Comparison of ENCODE assay signal across 16 mouse cellular contexts in genomic region chr7:128136927-128137326, GRCm38 (mm10).
DNase-seq lines count a peak whose midpoint lies in the region.
"Had no signal": no experiment of that assay in that cellular context is flagged by ENCODE, and none has a peak within 500 bp of the region (broad histone marks: within the 10 kb centered on the region; RNA-seq: fewer than 3 reads in every experiment).

No protein-coding gene starts in this region.

- DNase-seq in lung, postnatal 36 days: peak; percentile 18
- DNase-seq in lung, postnatal 25 days (ENCODE audit: low spot score): no peak
- peak; percentile 36 for DNase-seq in testis, postnatal 10 days (ENCODE audit: low spot score)
- no peak for DNase-seq in testis, postnatal 14 days (ENCODE audit: low spot score)
- peak; percentile 49 to 69 for DNase-seq in natural killer cell, adult 2 months (ENCODE audit: low spot score in 2 of 2)
- no peak for DNase-seq in left cerebral cortex, adult 9 months (ENCODE audit: low spot score in 2 of 2)
- DNase-seq: adrenal gland, adult 2 months; adrenal gland, postnatal 10 days; adrenal gland, postnatal 25 days; cerebellum, adult 11 months; cerebellum, adult 18-20 months; cerebellum, adult 8-10 months; cerebellum, adult 9-11 months; cerebellum, postnatal 14 days; cerebellum, postnatal 36 days; embryo, embryonic 11 days had no signal

Comparison
In these comparisons a context has a peak if more than half of its experiments do, and no peak if none do; other contexts are left out.
1. DNase-seq: peak in lung, postnatal 36 days (single experiment), testis, postnatal 10 days (single experiment) and natural killer cell, adult 2 months (2 of 2); none in lung, postnatal 25 days (single experiment), testis, postnatal 14 days (single experiment) and left cerebral cortex, adult 9 months (0 of 2).